Mouse (Mus musculus): Measurements from ENCODE around the gene Arhgef3. TPM values are rescaled to one million over a fixed set of nuclear protein-coding genes. Genes with fewer than 3 reads are reported as not detected.
A peak's percentile ranks its signal among the peaks of the same experiment; 100 is the strongest.

The Arhgef3 gene
- polyA plus RNA-seq, 1 experiment = 48.5 TPM

DNA sequence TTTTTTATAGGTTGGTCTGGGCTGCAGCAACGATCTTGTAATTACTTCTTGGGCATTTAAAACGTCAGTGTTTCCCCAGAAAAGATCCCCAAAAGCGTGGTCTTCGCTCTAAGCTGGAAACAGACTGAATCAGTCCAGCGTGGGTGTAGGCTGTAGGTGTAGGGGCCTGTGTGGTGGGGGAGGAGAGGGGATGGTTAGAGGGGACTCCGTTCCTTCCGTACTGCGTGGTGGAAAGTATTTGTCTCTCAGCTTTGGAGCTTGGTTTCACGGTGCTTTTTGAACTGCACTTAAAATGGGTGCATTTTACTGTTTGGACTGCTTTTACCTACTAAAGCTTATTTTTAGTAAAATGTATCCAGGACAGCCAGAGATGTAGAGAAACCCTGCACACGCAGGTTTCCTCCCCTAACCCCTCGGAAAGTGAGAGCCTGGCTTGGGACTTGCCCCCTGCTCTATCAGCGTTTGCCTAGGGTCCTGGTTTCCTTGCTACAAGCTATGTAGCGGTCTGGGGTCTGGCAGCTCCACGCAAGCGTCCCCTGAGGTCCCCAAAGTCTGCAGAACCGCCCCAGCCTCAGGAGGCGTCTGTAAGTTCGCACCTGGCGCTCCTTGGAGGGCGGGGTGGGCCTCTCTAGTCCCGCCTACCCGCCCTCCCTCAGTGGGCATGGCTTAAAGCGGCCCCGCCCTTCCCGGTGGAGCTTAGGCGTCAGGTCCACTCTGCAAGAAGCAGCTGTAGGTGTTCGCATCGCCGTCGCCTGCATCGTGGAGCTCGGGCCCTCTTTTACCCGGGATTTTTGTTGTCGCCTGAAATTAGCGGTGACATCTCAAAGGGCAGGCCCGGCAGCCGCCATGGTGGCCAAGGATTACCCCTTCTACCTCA lies 220.9 kb downstream of the Arhgef3 start:
- TF ChIP-seq CTCF (IDR thresholded peaks at IDR 0.05; ENCODE audit: insufficient read depth, low read length) (no peak), POLR2A (IDR thresholded peaks at IDR 0.05; ENCODE audit: borderline replicate concordance, extremely low read depth, low read depth, low read length) (peak; percentile 84; the same call in 1 of the 2 replicates)
- DNase-seq = peak; percentile 89
- Histone ChIP-seq H3K4me3 (replicated peaks; ENCODE audit: extremely low read depth, low read depth, low read length) (peak overlapping the region; percentile 84), H3K4me1 (ENCODE audit: control insufficient read depth, insufficient read depth, low read length) (peaks cover 24% of the 10 kb centered on the region)
- 4% methylated on average over 37 of the region's 37 CpGs for WGBS

DNA sequence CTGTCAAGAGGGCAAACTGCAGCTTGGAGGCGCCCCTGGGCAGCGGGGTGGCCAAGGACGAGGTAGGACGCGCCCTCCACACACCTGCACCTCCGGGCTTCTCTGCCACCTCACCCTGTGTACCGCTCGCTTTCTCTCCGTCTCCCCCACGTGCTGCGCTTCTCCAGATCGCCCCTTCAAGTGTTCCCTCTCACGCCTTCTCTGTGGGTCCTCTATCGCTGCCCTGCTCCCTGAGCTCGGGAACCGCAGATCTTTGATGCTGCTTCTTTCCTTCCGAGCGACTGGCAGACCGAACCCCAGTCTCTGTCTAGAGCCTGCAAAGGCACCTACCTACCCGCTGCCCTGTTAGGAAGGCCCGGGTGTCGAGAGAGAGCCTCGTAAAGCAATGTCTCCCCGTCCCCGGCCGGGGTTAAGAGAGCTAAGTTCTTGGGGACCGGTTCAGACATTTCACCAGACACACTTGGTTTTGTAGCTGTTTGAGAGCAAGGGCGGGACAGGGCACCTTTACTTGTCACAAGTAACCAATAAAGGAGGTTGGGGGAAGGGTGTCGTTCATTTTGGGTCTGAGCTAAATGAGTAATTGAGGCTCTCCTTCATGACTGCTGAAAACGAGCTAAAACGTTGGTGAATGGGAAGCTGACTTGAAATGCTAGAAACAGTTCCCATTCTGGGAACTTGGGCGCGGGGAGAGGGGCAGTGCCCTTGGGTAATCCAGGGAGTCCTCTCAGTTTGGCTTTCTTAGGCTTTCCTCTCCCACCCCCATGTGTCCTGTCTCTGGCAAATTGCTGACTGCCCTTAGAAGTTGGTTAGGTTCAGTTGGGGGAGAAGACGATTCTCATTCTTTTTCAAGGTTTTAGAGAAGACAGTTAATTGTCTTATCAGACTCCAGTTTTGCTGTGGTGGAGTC lies 221.8 kb downstream of the Arhgef3 start:
- WGBS = 9% methylated on average over 34 of the region's 34 CpGs
- peak; percentile 56 for DNase-seq
- TF ChIP-seq CTCF (IDR thresholded peaks at IDR 0.05; ENCODE audit: insufficient read depth, low read length) = no peak
- Histone ChIP-seq H3K4me1 (ENCODE audit: control insufficient read depth, insufficient read depth, low read length) (peaks cover 31% of the 10 kb centered on the region), H3K4me3 (replicated peaks; ENCODE audit: extremely low read depth, low read depth, low read length) (peak overlapping the region; percentile 84)

DNA sequence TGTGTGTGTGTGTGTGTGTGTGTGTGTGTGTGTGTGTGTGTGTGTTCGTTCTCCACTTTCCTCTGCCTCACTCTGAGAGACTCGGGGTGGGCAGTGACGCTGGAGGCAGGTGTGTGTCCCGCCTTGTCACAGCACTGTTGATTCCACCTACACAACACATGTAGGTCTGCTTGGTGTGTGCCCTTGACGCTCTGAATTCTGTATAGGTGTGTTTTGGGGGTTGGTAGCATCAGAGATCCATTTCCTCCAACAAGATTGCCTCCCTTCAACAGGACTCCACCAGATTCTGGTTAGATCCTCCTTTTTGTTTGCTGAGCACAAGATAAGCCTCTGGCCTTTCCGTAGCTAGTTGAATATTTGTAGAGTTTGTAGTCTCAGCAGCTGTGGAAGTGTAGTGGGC lies 222.5 kb downstream of the Arhgef3 start:
- WGBS = 36% methylated on average over 6 of the region's 6 CpGs
- H3K4me1 ChIP-seq (ENCODE audit: control insufficient read depth, insufficient read depth, low read length) = peaks cover 30% of the 10 kb centered on the region

DNA sequence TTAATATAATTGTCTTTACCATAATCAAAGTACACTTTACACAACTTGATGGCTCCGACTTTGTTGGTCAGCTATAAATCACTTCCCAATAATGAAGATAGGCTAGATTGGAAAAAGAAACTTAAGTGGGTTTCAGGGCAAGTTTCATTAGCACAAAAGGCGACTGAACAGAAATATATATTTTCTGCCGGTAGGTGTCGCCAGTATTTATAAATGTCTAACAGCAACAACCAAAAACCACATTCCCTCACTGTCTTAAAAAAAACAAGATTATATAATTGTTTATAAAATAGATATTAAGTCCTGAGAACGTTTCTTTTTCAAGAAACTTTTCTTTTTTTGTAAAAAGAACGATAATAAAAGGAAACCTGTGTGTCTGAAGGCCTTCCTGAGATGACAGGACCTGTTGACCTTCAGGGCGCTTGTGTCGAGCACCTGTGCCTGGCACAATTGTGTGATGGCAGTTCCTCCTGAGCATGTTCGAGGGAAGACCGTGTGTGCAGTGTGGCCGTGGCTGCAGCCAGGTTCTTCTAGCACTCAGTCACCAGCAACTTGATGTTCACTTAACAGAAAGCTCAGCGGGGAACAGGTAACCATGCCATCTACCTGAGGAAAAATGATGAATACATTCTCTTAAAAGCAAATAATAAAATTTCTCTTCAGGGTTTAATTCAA lies 223.5 kb downstream of the Arhgef3 start:
- DNase-seq = no peak
- 26% methylated on average over 12 of the region's 12 CpGs for WGBS
- Histone ChIP-seq H3K4me1 (ENCODE audit: control insufficient read depth, insufficient read depth, low read length) (peaks cover 32% of the 10 kb centered on the region), H3K4me3 (replicated peaks; ENCODE audit: extremely low read depth, low read depth, low read length) (no peak overlapping the region)
- TF ChIP-seq POLR2A (IDR thresholded peaks at IDR 0.05; ENCODE audit: borderline replicate concordance, extremely low read depth, low read depth, low read length) (no peak), CTCF (IDR thresholded peaks at IDR 0.05; ENCODE audit: insufficient read depth, low read length) (no peak)

More for the DNA sequence above, 222.5 kb downstream of the Arhgef3 start:
- no peak for DNase-seq
- peak overlapping the region; percentile 84 for H3K4me3 ChIP-seq (replicated peaks; ENCODE audit: extremely low read depth, low read depth, low read length)
- TF ChIP-seq CTCF (IDR thresholded peaks at IDR 0.05; ENCODE audit: insufficient read depth, low read length) (no peak), POLR2A (IDR thresholded peaks at IDR 0.05; ENCODE audit: borderline replicate concordance, extremely low read depth, low read depth, low read length) (no peak)

DNA sequence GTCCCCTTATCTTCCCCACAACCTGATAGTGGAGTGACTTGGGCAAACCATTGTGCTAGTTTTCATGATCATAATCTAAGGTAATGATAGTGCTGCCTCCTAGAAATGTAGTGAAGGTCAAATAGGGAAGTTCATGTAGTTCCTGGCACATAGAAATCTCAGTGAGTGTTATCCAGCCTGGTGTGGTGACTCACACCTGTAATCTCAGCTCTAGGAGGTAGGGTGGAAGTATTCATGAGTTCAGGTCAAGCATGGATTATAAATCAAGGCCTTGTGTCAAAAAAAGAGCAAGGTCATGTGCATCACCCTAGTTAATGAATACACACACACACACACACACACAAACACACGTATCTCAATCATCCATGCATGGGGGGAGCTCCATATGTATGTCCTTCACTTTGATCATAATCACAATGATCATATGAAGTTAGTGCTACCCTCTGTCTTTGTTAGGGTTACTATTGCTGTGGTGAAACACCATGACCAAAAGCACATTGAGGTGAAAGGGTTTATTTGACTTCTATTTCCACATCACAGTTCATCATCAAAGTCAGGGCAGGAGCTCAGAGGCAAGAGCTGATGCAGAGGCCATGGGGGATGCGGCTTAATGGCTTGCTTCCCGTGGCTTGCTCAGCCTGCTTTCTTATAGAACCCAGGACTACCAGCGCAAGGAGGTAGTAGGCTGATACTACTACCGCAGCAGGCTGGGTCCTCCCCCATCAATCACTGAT lies 226.2 kb downstream of the Arhgef3 start:
- H3K4me1 ChIP-seq (ENCODE audit: control insufficient read depth, insufficient read depth, low read length) = peaks cover 37% of the 10 kb centered on the region
- DNase-seq = no peak
- TF ChIP-seq CTCF (IDR thresholded peaks at IDR 0.05; ENCODE audit: insufficient read depth, low read length) (no peak), POLR2A (IDR thresholded peaks at IDR 0.05; ENCODE audit: borderline replicate concordance, extremely low read depth, low read depth, low read length) (no peak)
- WGBS = 61% methylated on average over 5 of the region's 5 CpGs
- H3K4me3 ChIP-seq (replicated peaks; ENCODE audit: extremely low read depth, low read depth, low read length) = no peak overlapping the region

DNA sequence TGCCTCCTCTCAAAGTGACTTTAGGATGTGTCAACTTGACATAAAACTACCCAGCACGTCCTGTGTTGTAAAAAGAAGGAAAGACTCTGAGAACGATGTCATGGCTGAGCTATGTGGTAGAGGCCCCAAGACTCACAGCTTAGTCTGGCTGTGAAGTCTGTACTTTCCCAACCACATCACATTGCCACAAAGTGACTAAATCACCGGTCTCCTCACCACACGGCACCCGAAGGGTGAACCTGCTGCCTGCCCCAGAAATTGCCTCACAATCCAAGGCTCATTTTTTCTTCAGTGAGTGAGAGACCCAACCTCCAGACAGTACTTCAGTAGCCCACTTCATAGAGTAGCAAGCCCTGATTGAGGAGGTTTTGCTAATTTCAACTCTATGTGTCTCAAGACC lies 226.8 kb downstream of the Arhgef3 start:
- DNase-seq = no peak
- no peak overlapping the region for H3K4me3 ChIP-seq (replicated peaks; ENCODE audit: extremely low read depth, low read depth, low read length)
- H3K4me1 ChIP-seq (ENCODE audit: control insufficient read depth, insufficient read depth, low read length) = peaks cover 33% of the 10 kb centered on the region
- WGBS = 50% methylated on average over 5 of the region's 5 CpGs
- TF ChIP-seq POLR2A (IDR thresholded peaks at IDR 0.05; ENCODE audit: borderline replicate concordance, extremely low read depth, low read depth, low read length) = no peak
- no peak for TF ChIP-seq CTCF (IDR thresholded peaks at IDR 0.05; ENCODE audit: insufficient read depth, low read length)

DNA sequence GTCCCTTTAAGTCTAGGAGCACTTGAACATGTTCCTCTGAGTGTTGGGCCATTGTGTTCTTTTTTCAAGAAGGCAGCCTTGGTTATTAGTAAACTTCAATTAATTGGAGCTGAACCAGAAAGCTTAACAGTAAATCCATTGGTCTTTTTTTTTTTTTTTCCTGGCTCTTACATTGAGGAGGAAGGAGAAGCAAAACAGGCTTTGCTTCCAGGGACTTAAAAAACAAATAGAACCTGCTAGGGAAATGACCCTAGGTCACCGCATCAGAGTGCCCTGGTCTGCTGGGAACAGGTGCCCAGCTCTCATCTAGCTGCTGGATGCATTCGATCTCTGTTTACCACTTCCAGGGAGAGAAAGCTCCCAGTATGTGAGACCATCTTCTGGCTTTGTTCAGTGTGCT lies 227.8 kb downstream of the Arhgef3 start:
- no peak overlapping the region for H3K4me3 ChIP-seq (replicated peaks; ENCODE audit: extremely low read depth, low read depth, low read length)
- DNase-seq = no peak
- TF ChIP-seq POLR2A (IDR thresholded peaks at IDR 0.05; ENCODE audit: borderline replicate concordance, extremely low read depth, low read depth, low read length) (no peak), CTCF (IDR thresholded peaks at IDR 0.05; ENCODE audit: insufficient read depth, low read length) (no peak)
- WGBS = 27% methylated on average over 2 of the region's 2 CpGs
- peaks cover 29% of the 10 kb centered on the region for H3K4me1 ChIP-seq (ENCODE audit: control insufficient read depth, insufficient read depth, low read length)

DNA sequence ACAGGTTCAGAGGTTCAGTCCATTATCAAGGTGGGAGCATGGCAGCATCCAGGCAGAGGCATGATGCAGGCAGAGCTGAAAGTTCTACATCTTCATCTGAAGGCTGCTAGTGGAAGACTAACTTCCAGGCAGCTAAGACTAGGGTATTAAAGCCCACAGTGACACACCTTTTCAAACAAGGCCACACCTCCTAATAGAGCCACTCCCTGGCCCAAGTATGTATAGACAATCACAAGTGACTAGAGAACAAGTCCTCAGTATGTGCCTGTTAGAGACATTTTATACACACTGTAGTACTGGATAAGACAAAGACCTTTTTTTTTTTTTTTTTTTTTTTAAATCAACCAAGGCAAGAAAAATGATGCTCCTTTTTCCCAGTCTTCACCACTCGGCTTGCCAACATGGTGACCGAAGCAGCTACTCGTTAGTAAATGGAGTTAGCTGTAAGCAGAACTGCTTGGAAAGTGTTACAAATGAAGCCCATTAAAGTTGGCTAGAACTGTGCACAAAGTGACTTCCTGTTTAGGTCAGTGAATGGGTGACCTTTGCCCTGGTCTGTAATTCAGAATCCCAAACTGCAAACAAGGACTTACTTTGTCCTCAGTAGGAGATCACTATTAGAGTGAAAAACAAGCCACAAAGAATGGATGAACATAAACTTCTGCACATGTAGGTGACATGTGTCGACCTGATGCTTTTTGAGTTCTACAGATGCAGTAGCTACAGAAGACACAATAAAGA lies 229.7 kb downstream of the Arhgef3 start:
- no peak overlapping the region for H3K4me3 ChIP-seq (replicated peaks; ENCODE audit: extremely low read depth, low read depth, low read length)
- no peak for TF ChIP-seq POLR2A (IDR thresholded peaks at IDR 0.05; ENCODE audit: borderline replicate concordance, extremely low read depth, low read depth, low read length)
- no peak for TF ChIP-seq CTCF (IDR thresholded peaks at IDR 0.05; ENCODE audit: insufficient read depth, low read length)
- WGBS = 69% methylated on average over 4 of the region's 4 CpGs
- no peak for DNase-seq
- H3K4me1 ChIP-seq (ENCODE audit: control insufficient read depth, insufficient read depth, low read length) = peaks cover 33% of the 10 kb centered on the region

Data from lung, adult 2 months (tissue).